Mouse (Mus musculus) cerebellum, postnatal 36 days (tissue): ENCODE results near the gene Ly6g6e.

ENCODE experiments used
- DNase-seq, 2 experiments: peaks; one replicate each; pipeline ENCODE4 v3.0.0; 2021 to 2022; ENCODE audit warnings: mixed read lengths in 2 of 2

Gene Ly6g6e

DNA sequence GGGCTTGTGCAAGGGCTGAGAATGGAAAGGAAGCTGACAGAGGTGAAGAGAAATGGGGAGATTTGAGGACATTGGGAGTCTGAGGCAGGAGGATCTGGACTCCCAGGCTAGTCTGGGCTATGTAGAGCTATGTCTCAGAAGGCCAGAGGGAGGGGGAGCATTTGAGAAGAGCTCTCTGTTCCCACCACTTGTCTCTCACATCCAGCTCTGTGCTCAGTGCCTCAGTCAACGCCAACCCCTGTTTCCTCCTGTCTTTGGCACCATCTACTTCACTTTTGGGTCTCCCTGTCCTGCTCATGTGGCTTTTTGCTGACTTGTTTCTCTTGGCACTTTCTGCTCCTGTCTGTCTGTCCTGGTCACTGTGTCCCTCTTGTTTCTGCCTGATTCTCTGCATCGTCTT lies 583 bp downstream of the Ly6g6e start:
- DNase-seq: peak in 1 of 2 experiments; percentile 2

DNA sequence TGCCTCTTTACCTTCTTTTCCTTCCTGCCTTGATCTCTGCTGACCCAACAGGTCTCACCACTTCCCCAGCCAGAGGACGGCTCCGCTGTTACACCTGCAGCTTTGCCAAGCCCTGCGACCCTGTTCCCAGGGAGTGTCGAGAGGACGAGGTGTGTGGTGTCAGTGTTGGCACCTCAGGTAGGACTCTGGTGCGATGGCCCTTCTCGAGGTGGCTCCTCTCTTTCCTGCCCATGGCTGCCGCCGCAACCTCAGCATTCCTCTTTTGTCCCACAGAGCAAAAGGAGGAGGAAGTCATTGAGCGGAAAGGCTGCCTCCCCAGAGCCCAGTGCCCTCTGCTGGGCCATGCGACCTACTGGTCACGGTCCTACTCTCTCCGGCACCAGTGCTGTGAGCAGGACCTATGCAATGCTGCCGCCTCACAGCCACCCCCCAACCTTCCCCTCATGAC lies 1.1 kb downstream of the Ly6g6e start, which contains the start of gene Ly6g6d:
TSS of gene Ly6g6d (minus strand) at position 280 of the 448 bp plus-strand sequence.
- peak in 1 of 2 experiments; percentile 53 for DNase-seq

DNA sequence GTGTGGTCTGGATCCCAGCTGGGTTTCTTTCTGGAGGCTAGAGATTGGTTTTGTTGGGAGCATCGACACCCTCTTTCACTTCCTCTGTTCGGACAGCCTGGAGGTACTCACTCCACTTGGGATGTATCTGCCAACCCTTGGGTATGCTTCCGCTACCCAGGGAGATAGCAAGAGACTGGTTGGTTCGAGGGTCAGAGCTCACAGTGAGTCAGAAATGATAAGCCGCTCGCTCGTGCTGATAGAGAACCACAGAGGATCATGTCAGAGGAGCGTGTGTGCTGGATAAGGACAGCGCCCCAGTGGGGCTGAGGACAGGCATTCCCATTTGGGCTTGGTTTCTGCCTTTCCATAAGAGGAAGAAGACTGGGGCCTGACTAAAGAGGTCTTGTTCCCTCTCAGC lies 3.1 kb downstream of the Ly6g6e start:
- DNase-seq: no peak

DNA sequence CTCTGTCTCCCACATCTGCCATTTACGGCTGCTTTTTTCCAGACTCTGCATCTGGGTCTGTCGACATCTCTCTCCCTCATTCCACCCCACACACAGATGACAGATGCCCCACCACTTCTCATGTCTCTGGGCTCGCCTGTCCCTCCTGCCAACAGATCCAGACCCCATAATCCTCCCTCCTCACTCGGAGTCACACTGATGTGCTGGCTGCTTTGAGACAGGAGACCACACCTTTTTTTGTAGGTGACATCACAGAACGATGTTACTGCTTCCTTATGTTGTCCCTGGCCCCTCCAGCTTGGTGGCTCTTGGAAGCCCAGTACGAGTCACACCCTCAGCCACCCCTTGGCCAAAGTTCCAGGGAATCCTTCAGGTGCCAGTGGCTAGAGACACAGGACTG lies 3.5 kb downstream of the Ly6g6e start:
- DNase-seq: no peak

DNA sequence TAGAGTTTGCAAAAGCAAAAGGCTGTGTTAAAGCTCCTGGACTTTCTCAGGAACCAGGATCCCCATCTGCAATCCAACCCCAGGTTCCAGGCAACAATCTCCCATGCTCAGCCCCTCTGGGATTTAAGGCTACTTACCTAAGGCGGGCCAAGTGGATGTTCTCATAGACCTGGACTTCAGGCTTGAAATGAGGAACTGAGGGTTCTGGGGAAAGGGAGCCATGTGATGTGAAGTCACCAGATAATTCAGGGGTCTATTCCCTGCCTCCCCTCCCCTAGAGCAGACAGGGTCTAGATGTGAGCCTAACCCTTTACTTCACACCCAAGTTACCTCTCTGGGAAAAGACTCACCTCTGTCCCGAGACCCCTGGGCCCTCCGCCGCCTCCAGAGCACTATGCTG lies 4.0 kb downstream of the Ly6g6e start:
- DNase-seq: no peak

DNA sequence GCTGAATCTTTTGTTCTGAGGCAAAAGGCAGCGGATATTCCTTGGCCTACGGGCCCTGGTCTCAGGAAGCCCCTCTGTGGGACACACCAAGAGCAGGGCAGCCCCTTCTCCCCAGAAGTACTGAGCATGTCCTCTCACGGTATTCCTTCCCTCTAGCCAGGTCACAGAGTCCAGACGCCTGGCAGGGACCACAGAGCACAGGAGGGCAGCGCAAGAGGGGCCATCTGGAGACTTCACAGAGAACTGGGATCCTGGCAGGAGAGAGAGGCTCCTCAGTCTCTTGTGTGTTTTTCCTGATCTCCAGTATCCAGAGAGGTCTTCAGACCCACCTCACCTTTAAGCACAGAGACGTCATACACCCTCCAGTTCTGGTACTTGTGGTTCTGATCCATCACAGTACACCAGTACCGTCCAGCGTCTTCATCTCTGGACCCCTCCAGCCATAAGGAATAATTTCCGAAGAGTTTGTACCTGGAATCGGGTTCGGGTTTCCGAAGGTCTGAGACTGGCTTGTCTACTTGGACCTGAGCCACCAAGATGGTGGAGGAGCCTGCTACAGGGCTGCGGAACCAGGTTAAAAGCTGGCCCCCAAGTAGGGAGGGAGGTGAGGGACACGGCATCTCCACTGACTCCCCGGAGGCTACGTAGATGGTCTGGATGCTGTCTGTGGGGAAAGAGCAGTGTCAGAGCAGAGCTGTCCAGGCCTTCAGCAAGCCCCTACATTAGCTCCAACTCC lies 6.3 kb downstream of the Ly6g6e start:
- peak; percentile 72 to 75 for DNase-seq

DNA sequence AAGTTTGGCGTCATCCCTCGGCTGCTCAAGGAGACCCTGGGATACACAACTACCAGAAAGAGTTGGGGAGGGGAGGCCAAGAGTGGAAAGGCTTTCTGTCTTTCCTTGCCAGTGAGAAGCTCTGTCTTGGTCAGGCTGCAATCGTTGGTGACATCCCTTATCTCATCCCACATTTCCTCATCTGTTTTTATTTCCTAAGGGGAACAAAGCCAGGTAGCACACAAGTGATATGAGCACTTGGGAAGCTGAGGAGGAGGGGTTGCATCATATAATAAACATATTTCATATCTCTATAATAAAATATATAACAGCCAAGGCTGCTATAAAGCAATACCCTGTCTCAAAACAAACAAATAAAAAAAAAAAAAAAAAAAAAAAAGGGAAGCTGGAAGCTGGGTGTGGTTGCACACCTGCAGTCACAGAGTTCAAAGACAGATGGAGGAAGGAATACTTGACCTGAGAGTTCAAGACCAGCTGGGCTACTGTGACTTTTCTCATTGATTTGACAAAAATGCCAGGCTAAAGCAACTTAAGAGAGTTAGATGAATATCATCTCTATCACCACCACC lies 7.3 kb downstream of the Ly6g6e start:
- no peak for DNase-seq

DNA sequence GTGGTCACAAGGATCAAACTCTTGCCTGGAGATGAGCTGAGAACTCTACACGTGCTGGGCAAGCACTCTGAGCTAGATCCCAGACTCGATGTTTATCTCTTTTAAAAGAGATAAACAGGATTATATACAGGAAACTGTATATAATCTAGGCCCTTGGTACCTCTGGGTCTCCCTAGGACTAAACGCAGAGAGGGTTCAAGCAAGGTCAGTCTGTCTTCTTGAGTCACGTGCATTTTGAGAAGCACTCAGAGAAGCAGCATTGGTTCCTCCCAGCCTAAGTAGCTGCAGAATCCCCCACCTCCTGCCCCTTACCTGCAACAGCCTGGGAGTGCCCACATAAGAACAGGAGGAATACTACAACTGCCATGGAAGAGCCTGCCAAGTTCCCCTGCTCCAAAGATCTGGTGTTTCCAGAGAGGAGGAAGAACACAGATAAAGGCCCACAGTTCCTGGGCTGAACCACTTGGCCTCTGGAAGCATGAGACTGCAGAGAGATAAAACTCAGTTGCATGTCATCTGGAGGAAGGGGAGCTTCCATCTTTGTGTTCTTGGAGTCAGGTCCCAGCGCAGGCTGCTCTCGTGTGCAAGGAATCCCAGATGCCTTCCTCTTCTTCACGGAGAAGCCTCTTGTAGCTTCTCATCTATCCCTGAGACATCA lies 8.6 kb downstream of the Ly6g6e start, which contains the start of gene Ly6g6f:
TSS of gene Ly6g6f (minus strand) at position 403 of the 658 bp plus-strand sequence.
- DNase-seq: no peak

DNA sequence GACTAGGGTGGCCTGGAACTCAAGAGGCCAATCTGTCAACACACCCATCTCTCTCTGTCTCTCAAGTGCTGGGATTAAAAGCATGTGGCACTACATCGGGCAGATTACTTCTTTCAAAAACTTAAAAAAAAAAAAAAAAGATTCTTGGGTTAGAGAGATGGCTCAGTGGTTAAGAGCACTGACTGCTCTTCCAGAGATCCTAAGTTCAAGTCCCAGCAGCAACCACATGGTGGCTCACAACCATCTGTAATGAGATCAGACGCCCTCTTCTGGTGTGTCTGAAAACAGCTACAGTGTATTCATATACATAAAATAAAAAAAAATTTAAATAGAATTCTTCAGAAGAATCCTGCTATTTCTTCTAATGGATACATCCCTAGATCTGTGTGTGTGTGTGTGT lies 11.4 kb downstream of the Ly6g6e start:
- no peak for DNase-seq

DNA sequence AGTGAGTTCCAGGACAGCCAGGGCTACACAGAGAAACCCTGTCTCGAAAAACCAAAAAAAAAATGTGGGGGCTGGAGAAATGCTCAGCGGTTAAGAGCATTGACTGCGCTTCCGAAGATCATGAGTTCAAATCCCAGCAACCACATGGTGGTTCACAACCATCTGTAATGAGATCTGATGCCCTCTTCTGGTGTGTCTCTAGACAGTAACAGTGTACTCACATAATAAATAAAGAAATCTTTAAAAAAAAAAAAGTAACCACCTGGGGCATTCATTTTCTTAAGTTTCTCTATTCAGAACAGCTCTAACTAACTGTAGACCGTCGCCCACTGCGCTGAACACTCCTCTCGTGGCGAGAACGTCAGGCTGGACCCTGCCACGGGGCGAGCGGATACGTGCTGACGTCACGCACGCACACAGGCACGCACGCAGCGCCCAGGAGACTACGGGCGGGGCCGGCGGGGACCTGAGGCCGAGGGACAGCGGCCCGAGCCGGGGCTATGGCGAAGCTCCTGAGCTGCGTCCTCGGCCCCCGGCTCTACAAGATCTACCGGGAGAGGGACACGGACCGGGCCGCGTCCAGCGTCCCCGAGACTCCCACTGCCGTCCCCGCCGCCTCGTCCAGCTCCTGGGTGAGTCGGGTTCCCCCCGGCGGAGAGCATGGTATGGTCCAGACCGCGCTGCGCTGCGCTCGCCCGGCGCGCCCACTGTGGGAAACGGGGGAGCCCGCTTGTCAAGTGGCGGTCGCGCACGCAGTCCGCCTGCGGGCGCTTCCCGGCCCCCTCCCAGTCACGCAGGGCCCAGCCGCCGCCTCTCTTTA lies 12.3 kb downstream of the Ly6g6e start, which contains the start of gene Abhd16a:
TSS of gene Abhd16a (plus strand) at position 439 of the 820 bp plus-strand sequence.
- peak; percentile 94 to 95 for DNase-seq

DNA sequence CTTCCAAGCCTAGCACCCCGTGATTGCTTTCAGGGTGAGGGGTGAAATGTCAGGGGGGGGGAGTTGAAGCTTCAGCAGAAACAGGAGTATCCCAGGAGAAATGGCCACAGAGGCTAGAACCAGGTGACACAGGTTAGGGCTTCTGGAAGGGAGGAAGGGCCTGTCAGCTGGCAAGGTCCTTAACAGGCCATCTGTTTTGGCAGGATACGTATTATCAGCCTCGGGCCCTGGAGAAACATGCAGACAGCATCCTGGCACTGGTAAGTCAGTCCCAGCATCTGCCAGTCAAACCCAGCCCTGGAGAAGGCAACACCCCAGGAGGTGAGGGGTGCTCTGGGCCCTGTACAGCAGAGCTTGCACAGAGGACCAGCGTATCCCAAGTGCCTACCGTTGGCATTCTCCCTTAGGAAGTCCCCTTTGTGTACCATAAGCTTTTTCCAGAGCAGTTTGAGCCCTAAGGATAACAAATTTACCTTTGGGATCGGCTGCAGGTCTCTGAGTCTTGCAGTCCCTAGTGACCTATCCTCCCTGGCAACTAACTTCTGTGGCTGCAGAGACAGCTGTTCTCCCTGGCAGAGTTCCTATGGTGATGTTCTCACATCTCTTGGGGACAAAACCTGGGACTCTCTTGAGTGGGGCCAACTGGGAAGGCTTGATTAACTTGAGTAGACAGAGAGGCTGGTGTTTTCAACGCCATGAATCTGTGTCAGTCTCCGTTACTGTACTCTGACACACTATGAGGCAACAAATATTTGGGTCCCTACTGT lies 13.6 kb downstream of the Ly6g6e start:
- DNase-seq: peak; percentile 82 to 85

DNA sequence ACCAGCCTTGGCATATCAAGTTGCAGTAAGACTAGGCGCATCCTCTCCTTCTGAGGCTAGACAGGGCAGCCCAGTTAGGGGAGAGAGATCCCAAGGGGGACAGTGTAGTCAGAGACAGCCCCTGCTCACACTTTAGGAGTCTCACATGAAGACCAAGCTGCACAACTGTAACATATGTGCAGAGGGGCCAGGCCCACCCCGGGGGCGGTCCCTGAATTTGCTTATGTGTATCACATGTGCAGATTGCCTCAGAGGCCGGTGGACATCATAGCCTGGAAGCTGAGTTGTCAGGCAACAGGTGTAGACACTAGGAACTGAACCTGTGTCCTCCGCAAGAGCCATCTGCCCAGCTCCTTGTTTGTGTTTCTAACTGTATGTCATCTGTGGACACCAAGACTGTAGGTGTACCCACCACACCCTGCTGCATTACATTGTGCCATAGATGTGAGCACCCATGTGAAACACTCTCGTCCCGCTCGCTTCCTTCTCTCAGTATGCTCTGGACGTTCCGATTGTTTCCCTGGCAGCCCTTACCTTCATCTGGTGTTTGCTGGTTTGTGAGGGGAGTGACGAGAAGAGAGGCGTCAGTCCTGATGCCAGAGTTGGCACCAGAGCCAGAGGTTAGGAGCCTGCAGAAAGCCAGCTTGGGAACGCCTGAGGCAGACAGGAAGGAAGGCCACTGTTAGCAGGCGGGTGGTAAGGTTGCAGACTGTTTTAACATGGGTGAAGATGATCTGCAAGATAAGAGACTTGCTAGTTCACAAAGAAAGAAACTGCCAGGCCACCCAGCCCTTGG lies 15.9 kb downstream of the Ly6g6e start:
- no peak for DNase-seq

DNA sequence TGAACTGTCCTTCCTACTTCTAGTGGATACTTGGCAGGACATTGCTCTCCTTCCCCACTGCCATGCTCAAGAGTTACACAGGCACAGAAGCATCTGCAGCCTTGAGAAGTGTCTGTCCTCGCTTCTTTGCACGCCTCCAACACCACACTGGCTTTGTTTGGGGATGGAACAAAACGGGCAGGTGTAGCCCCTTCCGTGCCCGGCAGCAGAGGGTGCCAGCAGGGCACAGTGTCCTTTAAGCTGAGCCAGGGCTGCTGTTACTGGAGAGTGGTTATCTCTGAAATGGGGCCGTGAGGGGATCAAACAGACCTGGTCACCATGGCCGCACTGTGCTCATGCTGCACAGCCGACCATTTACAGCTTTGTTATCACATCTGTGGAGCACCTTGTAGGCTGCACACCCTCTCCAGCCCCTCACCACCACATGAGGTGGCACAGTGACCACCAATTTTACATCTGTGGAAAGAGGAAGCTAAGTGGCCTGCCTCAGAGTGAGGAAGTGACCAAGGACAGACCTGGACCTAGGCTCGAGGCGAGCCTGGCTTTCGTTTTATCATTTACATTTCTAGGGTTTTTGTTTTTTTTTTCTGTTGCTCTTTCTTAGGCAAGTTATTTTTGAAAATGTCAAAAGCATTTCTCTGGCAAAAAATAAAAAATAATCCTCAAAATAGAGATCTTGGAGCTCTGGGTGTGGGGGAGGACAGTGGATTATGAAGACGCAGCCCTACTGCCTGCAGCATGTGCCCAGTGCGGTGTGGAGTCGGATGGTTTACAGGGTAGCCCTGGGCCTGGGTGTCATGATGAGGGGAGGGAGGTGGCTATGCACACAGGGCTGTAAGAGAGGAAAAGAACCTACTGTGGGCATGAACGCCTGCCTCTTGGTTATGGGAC lies 18.0 kb downstream of the Ly6g6e start:
- no peak for DNase-seq

DNA sequence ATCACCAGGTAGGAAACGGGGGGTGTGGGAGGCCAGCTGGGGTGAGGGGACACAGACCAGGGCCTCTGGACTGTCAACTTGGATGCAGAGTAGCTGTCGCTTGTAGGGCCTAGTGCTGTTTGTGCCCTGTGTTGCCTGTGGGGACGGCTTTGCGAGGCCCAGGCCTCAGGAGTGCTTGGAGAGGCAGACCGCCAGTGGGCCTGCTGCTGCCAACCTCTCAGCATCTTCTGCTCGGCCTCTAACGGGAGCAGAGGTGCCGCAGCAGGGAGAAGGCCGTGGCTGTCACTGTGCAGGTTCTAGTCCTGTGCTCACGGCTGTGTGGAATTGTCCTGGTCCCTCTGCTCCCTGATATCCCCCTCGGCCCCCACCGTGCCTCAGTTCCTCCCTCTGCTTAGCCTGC lies 19.9 kb downstream of the Ly6g6e start:
- DNase-seq: no peak

DNA sequence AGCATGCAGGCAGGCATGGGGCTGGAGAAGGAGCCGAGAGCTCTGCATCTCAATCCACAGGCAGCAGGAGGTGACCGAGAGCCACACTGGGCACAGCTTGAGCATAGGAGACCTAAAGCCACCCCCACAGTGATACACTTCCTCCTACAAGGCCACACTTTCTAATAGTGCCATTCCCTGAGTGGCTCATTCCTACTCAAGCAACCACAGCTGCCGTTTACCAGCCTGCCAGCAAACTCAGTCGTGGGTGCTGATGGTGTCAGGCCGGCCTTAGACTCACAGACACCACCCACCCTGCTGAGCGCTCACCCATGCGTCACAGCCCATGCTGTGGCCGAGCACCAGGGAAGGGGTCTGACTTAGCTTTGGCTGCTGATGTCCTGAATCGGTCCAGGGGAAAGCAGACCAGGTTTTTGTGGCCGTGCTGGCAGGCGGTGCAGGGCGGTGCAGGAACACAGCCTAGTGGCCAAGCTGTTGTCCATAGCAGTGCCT lies 20.5 kb downstream of the Ly6g6e start:
- DNase-seq: peak; percentile 72 to 74

DNA sequence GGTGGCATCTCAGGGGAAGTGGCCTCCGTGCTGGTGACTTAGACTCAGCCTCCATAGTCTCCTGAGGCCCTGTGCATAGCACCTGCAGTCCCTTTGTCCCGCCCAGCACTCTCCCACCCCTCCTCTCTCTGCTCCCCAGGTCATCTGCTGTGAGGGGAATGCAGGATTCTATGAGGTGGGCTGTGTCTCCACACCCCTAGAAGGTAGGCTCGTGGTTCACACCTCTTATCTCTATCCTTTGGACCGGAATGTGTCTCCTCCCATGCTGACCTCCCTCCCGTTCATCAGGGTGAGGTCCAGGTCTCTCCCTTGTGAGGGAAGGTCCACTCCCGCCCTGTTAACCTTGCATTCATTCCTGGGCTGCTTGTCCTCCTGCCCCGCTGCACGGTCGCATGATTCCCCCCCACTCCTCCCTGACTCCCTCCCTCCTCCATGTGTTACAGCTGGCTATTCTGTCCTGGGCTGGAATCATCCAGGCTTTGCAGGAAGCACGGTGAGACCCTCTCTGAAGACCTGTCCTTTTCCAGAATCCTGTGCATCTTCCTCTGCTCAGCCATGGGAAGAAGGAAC lies 23.6 kb downstream of the Ly6g6e start:
- no peak for DNase-seq

DNA sequence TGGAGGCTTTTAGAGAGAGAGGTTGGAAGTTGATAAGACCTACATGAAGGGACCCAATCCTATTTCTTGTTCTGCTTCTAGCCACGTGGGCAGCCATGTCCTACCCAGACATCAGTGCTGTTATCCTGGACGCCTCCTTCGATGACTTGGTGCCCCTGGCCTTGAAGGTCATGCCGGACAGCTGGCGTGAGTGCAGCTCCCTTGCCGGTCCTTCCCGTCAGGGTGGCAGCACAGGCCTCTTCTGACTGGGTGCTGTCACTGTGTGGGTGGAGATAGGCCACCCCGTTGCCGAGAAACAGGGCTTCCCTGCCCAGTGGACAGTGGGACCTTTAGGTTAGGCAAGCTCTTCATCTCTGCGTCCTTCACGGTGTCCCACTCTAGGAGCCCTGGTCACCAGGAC lies 24.5 kb downstream of the Ly6g6e start:
- no peak for DNase-seq

DNA sequence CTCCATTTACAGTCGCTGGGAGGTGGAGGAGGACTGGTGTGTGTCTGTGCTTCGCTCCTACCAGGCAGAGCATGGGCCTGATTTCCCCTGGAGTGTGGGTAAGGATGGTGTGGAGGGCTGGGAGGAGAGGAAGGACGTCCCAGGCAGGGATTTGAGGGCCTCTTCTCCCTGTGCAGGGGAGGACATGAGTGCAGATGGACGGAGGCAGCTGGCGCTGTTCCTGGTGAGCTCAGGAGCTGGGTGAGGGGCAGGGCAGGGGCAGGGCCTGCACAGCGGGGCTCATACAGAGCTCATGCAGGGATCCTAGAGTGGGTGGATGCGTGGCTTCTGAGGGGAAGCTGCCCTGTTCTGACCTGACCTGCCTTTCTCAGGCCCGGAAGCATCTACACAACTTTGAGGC lies 25.6 kb downstream of the Ly6g6e start:
- no peak for DNase-seq

DNA sequence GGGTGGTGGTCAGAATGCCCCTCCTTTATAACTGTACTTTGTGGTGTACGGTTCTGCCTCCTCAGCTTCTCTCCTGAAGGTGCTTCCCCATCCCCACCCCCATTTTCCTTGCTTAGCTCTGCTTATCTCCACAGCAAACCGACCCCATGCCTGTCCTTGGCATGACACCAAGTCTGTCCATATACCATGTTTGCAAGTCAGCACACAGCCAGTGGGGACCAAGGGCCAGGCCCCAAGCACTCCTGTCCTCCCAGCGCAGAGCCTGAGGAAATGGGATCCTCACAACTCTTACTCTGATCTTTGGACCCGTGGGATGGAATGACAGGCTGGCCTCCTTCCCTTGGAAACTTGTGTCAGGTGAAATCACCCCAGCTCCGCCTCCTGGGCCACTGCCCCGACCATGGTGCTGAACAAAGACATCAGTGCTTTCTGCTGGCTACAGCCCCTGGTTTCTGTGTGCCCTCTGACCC lies 26.6 kb downstream of the Ly6g6e start:
- no peak for DNase-seq

DNA sequence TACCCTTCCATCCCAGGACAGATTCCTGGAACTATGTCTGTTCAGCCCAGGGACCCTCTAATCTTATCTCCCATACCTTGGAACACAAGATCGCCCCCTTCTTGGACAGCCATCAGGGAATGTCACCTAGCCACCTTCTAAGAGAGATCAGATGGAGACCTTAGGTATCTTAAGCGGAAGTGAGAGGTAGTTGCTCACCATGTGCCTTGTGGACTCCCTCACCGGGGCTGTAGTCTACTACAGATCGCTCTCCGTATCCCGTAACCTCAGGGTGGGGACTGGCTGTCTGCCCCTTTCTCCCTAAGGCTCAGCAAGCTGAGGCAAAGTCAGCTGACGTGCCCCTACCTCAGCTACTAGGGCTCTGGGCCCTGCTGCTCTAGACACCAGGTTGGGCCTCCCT lies 27.4 kb downstream of the Ly6g6e start:
- no peak for DNase-seq
